Mouse (Mus musculus) kidney, embryonic 14.5 days (tissue): ENCODE measurements at regions not wholly inside any gene's neighbourhood (a gene's known extent, or its start where the extent isn't known, plus 50 kb on each side); places are given as distances from the start of the nearest gene placed in this dataset.

Source experiments
- ATAC-seq: fragments of 200-750 bp; cut with Nextera tagmentation; 2 replicates; pipeline ENCODE4 v1.8.0; 2017; ENCODE audit warnings: moderate number of reproducible peaks, mild to moderate bottlenecking, moderate TSS enrichment, moderate library complexity; ENCODE audit not compliant: low FRiP score, low TSS enrichment
- H3K27ac ChIP-seq: fragments of 300-500 bp; sonication (generic); 2 replicates; pipeline ENCODE4 v1.5.1; 2014; ENCODE audit warnings: low read depth, mild to moderate bottlenecking, low read length, moderate library complexity, mixed read lengths
- H3K27me3 ChIP-seq: fragments of 300-500 bp; sonication (generic); 2 replicates; pipeline ENCODE4 v1.6.1; 2014; ENCODE audit warnings: mild to moderate bottlenecking, low read length; ENCODE audit not compliant: control insufficient read depth, insufficient read depth
- H3K36me3 ChIP-seq: fragments of 300-500 bp; sonication (generic); 2 replicates; pipeline ENCODE4 v1.6.1; 2014; ENCODE audit warnings: low read length, mixed read lengths; ENCODE audit not compliant: control insufficient read depth, insufficient read depth
- H3K4me1 ChIP-seq: fragments of 300-500 bp; sonication (generic); 2 replicates; pipeline ENCODE4 v1.6.1; 2014; ENCODE audit warnings: low read length, mixed read lengths; ENCODE audit not compliant: control insufficient read depth, insufficient read depth
- H3K4me2 ChIP-seq: fragments of 300-500 bp; sonication (generic); replicated peaks from 2 replicates; pipeline ENCODE4 v1.6.1; 2014; ENCODE audit warnings: low read depth, mild to moderate bottlenecking, low read length
- H3K4me3 ChIP-seq: fragments of 300-500 bp; sonication (generic); 2 replicates; pipeline ENCODE4 v1.5.1; 2014; ENCODE audit warnings: mild to moderate bottlenecking, low read length
- H3K9ac ChIP-seq: fragments of 300-500 bp; sonication (generic); 2 replicates; pipeline ENCODE4 v1.6.1; 2014; ENCODE audit warnings: low read depth, mild to moderate bottlenecking, low read length, moderate library complexity
- H3K9me3 ChIP-seq: fragments of 300-500 bp; sonication (generic); 2 replicates; pipeline ENCODE4 v1.6.1; 2016; ENCODE audit warnings: low read length; ENCODE audit not compliant: control insufficient read depth
- WGBS: fragments of 180-500 bp; shearing (Covaris S2); extraction: QIAGEN DNeasy Blood & Tissue Kit; methylation state at CpG from one replicate; pipeline ENCODE4 v1.1.7; 2014; 5-methylcytosine and 5-hydroxymethylcytosine counted together

GRCm38 (mm10) chr4:84137171-84137919, 537.7 kb downstream of the Bnc2 start:
- Histone ChIP-seq H3K4me1 (peaks cover 14% of the 10 kb centered on the region; the same call in 1 of the 2 replicates), H3K9ac (no peak overlapping the region), H3K9me3 (0 out of 2 replicates have a peak, but pooled peaks cover 2% of the 10 kb centered on the region), H3K27ac (no peak overlapping the region), H3K4me2 (no peak overlapping the region), H3K4me3 (no peak overlapping the region), H3K36me3 (no peaks in the 10 kb centered on the region), H3K27me3 (no peaks in the 10 kb centered on the region)
- WGBS = 29% methylated on average over 14 of the region's 14 CpGs
- ATAC-seq = peak; percentile 77

GRCm38 (mm10) chr4:84149149-84150050, 525.7 kb downstream of the Bnc2 start:
- no peak overlapping the region for H3K9ac ChIP-seq
- ATAC-seq = 0 out of 2 replicates have a peak, but pooled peaks have one; percentile 33
- H3K9me3 ChIP-seq = no peaks in the 10 kb centered on the region
- no peak overlapping the region for H3K4me2 ChIP-seq
- no peaks in the 10 kb centered on the region for H3K27me3 ChIP-seq
- WGBS = 75% methylated on average over 13 of the region's 13 CpGs
- H3K4me1 ChIP-seq = peaks cover 16% of the 10 kb centered on the region; the same call in 1 of the 2 replicates
- no peak overlapping the region for H3K4me3 ChIP-seq
- no peaks in the 10 kb centered on the region for H3K36me3 ChIP-seq
- H3K27ac ChIP-seq = no peak overlapping the region

- no peak for ATAC-seq
- no peak overlapping the region for H3K4me2 ChIP-seq
- H3K4me1 ChIP-seq = peaks cover 16% of the 10 kb centered on the region; the same call in 1 of the 2 replicates
- WGBS = 33% methylated on average over 3 of the region's 3 CpGs
- H3K4me3 ChIP-seq = no peak overlapping the region
- H3K9ac ChIP-seq = no peak overlapping the region
- no peaks in the 10 kb centered on the region for H3K9me3 ChIP-seq
- H3K27me3 ChIP-seq = no peaks in the 10 kb centered on the region
- H3K27ac ChIP-seq = no peak overlapping the region
- H3K36me3 ChIP-seq = no peaks in the 10 kb centered on the region
These were observed 524.4 kb downstream of the Bnc2 start for GRCm38 (mm10) chr4:84150698-84151097.

DNA sequence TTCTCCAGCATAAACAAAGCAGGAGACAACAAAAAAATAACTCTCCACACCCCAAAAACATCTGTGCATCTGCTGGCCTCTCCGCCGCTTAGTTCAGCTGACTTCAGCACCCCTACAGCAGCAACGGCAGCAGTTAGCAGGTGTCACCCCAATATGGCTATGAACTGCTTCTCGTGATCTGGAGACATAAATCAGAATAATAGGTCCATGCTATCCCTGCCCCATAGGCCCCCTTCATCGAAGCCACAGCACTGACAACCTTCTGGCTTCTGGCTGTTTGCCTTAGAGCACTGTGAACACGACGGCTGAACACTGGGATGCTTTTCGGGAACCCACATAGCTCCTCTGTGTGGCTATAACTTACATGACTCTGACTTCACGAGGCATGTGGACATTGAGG, 523.8 kb downstream of the Bnc2 start:
- 55% methylated on average over 9 of the region's 9 CpGs for WGBS
- H3K27me3 ChIP-seq = no peaks in the 10 kb centered on the region
- no peak for ATAC-seq
- no peak overlapping the region for H3K4me3 ChIP-seq
- H3K27ac ChIP-seq = no peak overlapping the region
- H3K4me2 ChIP-seq = no peak overlapping the region
- H3K36me3 ChIP-seq = no peaks in the 10 kb centered on the region
- H3K4me1 ChIP-seq = peaks cover 16% of the 10 kb centered on the region; the same call in 1 of the 2 replicates
- no peak overlapping the region for H3K9ac ChIP-seq
- no peaks in the 10 kb centered on the region for H3K9me3 ChIP-seq

DNA sequence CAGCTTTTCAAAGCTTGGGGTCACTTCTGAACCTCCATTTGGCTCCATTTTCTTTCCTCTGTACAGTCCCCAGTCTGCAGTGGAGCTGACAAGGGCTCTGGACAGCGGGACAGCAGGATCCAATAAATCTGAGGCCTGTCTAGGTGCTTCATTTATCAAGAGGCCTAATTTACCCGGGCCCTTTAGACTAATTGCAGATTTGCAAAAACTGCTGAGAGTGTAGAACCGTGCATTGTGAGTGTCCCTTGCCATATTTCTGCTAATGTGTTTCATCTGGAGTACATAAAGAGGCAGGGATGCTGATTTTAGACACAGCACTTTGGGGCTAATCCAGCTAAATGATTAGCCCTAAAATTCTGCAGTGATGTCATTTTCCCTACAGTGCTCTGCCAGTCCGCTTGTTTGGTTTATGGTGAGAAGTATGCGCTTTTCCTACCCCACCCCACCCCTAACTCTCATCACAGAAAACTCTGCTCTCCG, 523.1 kb downstream of the Bnc2 start:
- Histone ChIP-seq H3K9ac (no peak overlapping the region), H3K4me2 (no peak overlapping the region), H3K27me3 (no peaks in the 10 kb centered on the region), H3K27ac (no peak overlapping the region), H3K9me3 (no peaks in the 10 kb centered on the region), H3K4me3 (no peak overlapping the region), H3K36me3 (no peaks in the 10 kb centered on the region), H3K4me1 (peaks cover 16% of the 10 kb centered on the region; the same call in 1 of the 2 replicates)
- WGBS = 35% methylated on average over 6 of the region's 6 CpGs
- ATAC-seq = peak; percentile 20; the same call in 1 of the 2 replicates

GRCm38 (mm10) chr4:84153571-84153970, 521.5 kb downstream of the Bnc2 start:
- Histone ChIP-seq H3K4me3 (no peak overlapping the region), H3K27ac (no peak overlapping the region), H3K4me1 (peaks cover 16% of the 10 kb centered on the region; the same call in 1 of the 2 replicates), H3K9me3 (no peaks in the 10 kb centered on the region), H3K36me3 (no peaks in the 10 kb centered on the region), H3K4me2 (no peak overlapping the region), H3K27me3 (no peaks in the 10 kb centered on the region), H3K9ac (no peak overlapping the region)
- WGBS = 79% methylated on average over 9 of the region's 9 CpGs
- no peak for ATAC-seq

DNA sequence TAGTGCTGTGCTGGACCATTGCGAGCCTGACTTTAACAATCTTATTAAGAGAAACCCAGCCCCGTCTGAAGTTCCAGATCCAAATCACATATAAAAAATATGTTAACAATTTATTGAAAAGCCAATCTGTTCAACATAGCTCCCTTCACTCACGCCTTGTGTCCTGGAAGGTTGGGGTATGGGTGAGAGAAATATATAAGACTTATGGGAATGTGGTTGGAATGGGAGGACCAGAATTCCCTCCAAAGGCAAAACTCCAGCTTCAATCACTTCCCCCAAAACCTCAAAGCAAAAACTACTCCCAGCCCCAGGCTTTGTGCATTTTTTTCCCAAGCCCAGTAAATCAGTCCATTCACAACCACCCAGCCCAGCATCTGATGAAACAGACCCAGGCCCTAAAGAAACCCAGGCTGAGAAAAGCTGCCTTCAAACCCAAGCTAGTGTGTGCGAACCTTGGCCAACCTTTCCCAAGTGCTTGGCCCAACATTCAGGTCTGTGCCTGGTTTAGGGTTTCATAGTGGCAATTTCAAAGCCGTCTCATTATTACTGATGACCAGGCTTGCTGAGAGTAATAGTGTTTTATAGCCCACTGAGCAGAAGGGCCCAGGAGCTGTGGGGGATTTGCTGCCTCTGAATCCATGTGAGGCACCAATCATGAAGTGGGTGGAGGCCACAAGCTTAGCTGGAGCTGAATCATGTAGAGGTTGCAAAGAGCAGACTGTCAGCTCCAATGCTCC, 517.0 kb downstream of the Bnc2 start:
- Histone ChIP-seq H3K27me3 (no peaks in the 10 kb centered on the region), H3K9ac (no peak overlapping the region), H3K4me1 (no peaks in the 10 kb centered on the region), H3K9me3 (no peaks in the 10 kb centered on the region), H3K4me2 (no peak overlapping the region), H3K27ac (no peak overlapping the region), H3K36me3 (no peaks in the 10 kb centered on the region), H3K4me3 (no peak overlapping the region)
- 72% methylated on average over 5 of the region's 5 CpGs for WGBS
- no peak for ATAC-seq

GRCm38 (mm10) chr4:84163362-84163761, 511.7 kb downstream of the Bnc2 start:
- no peak for ATAC-seq
- no peak overlapping the region for H3K9ac ChIP-seq
- H3K4me3 ChIP-seq = no peak overlapping the region
- H3K36me3 ChIP-seq = no peaks in the 10 kb centered on the region
- H3K4me1 ChIP-seq = no peaks in the 10 kb centered on the region
- no peak overlapping the region for H3K4me2 ChIP-seq
- H3K27ac ChIP-seq = no peak overlapping the region
- WGBS = 94% methylated on average over 6 of the region's 6 CpGs
- no peaks in the 10 kb centered on the region for H3K9me3 ChIP-seq
- H3K27me3 ChIP-seq = no peaks in the 10 kb centered on the region
